Mouse (Mus musculus): ENCODE measurements around the gene Zfp1. TPM values are rescaled to one million over a fixed set of nuclear protein-coding genes. Genes with fewer than 3 reads are reported as not detected.

Zfp1 gene
- 16.3 and 19.3 TPM in 2 replicates for polyA plus RNA-seq (2014; fragmentation: Nextera tagmentation; extraction: Ambion mirVana)

DNA sequence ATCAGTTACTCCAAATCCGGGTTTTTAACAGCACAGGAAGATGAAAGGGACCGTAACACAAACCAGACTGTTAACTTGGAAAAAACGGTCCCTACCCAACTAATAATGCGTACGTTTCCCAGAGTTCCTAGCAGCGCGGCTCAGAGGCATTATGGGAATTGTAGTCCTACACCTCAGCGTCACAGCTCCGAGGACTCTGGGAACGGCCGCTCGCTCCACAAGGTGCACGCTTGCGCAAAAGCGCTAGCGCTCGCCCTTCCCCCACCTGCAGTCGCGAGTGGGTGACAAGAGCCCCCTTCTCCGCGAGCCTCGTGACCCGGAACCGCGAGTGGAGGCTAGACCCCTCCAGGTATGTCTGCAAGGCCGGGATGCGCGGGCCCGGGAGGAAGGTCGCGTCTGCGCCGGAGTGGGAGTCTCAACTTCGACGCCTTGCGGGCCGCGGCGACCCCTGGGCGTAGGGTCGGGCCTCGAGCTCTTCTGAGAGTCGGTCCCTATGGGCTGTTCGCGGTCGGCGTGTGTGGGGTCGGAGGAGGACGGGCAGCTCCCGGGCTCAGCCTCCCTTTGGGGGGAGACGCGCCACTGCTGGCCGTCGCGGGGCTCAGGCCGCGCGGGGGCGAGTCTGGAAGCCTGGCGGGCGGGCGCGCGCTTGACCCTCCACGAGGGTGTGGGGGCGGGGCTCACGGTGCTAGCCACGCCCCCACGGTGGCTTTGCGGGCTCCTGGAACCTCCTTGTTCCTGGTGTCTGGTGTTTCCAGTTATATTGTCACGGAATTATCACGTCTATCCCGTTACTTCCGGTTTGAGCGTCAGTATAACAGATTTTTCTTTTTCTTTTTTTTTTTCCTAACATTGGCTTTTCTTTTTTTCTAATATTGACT, at the start of gene Zfp1:
Gene Zfp1, plus strand, starts transcription at position 138 of the 878 bp plus-strand sequence.
- Histone ChIP-seq H3K4me2 (ENCODE audit: low read depth, low read length) (peak within 1 kb of the TSS; percentile 59), H3K9me3 (ENCODE audit: control insufficient read depth, low read length) (no peaks in the 10 kb centered on the region), H3K27ac (replicated peaks; ENCODE audit: low read depth, low read length) (peak within 1 kb of the TSS; percentile 95), H3K4me1 (ENCODE audit: control insufficient read depth, insufficient read depth, low read length) (peaks cover 8% of the 10 kb centered on the region; the same call in 1 of the 2 replicates), H3K36me3 (ENCODE audit: control insufficient read depth, insufficient read depth, low read length) (no peaks in the 10 kb centered on the region), H3K27me3 (replicated peaks; ENCODE audit: control insufficient read depth, insufficient read depth, low read length) (no peaks in the 10 kb centered on the region), H3K4me3 (ENCODE audit: low read depth, low read length) (peak within 1 kb of the TSS; percentile 81), H3K9ac (ENCODE audit: low read depth, low read length) (peak within 1 kb of the TSS; percentile 95)
- under 1% methylated on average over 35 of the region's 75 CpGs for WGBS
- DNase-seq (ENCODE audit: low spot score) = peak; percentile 99
- ATAC-seq (ENCODE audit: low read depth) = peak; percentile 98

DNA sequence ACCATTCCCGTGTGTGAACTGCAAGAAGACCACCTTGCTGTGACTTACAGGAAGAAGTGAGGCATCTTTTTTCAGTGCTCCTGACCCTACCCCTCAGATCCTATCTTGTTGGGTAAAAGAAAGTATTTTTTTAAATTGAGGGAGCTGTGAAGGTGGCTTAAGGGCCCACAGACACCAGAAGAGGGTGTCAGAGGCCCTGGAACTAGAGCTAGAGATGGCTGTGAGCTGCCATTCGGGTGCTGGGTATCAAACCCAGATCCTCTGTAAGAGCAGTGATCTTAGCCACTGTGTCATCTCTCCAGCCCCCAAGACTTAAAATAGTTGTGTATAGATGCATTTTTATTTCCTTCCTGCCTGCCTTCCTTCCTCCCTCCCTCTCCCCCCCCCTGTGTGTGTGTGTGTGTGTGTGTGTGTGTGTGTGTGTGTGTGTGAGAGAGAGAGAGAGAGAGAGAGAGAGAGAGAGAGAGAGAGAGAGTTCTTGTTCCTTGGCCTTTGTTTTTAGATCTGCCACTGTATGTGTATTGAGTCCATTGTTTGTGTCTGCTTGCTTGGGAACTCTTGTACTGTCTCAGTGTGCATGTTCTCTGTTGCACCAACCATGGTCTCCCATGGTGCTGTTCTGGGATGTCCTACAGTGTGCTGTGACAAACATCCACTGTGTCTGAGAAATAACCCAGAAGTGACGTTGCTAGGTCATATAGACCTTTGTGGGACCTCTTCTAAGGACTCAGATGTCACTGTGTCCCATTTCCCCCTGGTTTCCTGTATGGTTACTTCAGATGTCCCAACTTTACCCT, 49.0 kb upstream of the Zfp1 start:
- Histone ChIP-seq H3K4me2 (ENCODE audit: low read depth, low read length) (no peak overlapping the region), H3K27me3 (replicated peaks; ENCODE audit: control insufficient read depth, insufficient read depth, low read length) (no peaks in the 10 kb centered on the region), H3K9ac (ENCODE audit: low read depth, low read length) (no peak overlapping the region), H3K9me3 (ENCODE audit: control insufficient read depth, low read length) (no peaks in the 10 kb centered on the region), H3K4me3 (ENCODE audit: low read depth, low read length) (no peak overlapping the region), H3K4me1 (ENCODE audit: control insufficient read depth, insufficient read depth, low read length) (peaks cover 26% of the 10 kb centered on the region), H3K27ac (replicated peaks; ENCODE audit: low read depth, low read length) (no peak overlapping the region), H3K36me3 (ENCODE audit: control insufficient read depth, insufficient read depth, low read length) (no peaks in the 10 kb centered on the region)
- DNase-seq (ENCODE audit: low spot score) (no peak), ATAC-seq (ENCODE audit: low read depth) (no peak)
- 72% methylated on average over 3 of the region's 3 CpGs for WGBS

DNA sequence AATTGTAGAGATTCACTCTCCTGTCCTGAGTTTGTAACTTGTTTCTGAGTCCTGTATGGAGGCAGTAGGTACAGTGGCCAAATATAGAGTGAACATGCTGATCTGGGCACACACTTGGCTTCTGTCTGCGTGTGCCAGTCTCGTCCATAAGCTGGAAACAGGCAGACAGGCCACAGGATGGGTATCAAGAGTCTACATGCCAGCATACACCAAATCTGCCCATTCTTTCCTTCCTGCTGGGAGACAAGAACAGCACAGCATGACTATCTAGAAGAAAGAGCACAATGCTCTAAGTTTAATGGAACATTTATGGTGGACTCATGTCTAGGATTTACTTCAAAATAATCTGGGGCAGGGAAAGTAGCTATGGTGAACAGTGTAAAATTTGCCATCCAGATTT, 48.2 kb upstream of the Zfp1 start:
- no peak overlapping the region for H3K9ac ChIP-seq (ENCODE audit: low read depth, low read length)
- 99% methylated on average over 2 of the region's 2 CpGs for WGBS
- no peak for ATAC-seq (ENCODE audit: low read depth)
- H3K9me3 ChIP-seq (ENCODE audit: control insufficient read depth, low read length) = no peaks in the 10 kb centered on the region
- H3K4me2 ChIP-seq (ENCODE audit: low read depth, low read length) = no peak overlapping the region
- H3K36me3 ChIP-seq (ENCODE audit: control insufficient read depth, insufficient read depth, low read length) = no peaks in the 10 kb centered on the region
- no peak for DNase-seq (ENCODE audit: low spot score)
- H3K27ac ChIP-seq (replicated peaks; ENCODE audit: low read depth, low read length) = 0 out of 2 replicates have a peak overlapping the region, but pooled peaks have one; percentile 22
- H3K27me3 ChIP-seq (replicated peaks; ENCODE audit: control insufficient read depth, insufficient read depth, low read length) = no peaks in the 10 kb centered on the region
- H3K4me1 ChIP-seq (ENCODE audit: control insufficient read depth, insufficient read depth, low read length) = peaks cover 26% of the 10 kb centered on the region
- H3K4me3 ChIP-seq (ENCODE audit: low read depth, low read length) = no peak overlapping the region

DNA sequence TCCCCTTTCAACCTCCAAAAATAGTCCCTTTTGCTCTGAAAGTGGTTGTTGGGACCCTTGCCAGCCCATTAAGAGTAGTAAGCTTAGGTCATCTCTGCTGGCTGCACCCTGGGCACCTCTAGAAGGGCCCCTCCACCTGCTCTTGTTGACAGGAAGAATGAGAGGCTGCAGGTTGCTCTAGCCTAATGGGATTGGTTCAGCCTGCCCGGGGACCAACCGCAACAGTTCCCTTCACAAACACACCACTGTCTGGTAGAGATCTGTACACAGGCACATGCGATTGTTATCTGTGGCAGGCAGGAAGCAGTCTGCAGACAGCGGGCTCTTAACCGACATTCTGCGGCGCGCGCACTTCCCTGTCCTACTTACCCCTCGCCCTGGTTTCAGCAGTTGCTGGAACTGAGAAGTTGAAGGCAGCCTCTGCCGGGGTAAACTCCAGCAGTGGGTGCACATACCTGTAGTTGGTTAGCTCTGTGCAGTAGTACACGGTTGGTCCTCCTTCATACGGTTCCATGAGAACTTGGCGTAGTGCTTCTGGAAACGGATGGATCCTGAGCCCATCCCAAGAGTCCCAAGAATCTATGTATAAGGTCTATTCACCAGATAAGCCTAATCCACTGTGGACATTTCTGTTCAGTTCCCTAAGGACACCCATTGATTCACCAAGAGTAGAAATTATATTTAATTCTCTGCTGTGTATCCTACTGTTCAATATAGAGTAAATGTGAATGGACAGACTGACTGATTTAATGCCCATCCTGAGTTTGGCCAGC, 47.3 kb upstream of the Zfp1 start:
- Histone ChIP-seq H3K36me3 (ENCODE audit: control insufficient read depth, insufficient read depth, low read length) (no peaks in the 10 kb centered on the region), H3K4me1 (ENCODE audit: control insufficient read depth, insufficient read depth, low read length) (peaks cover 26% of the 10 kb centered on the region), H3K9ac (ENCODE audit: low read depth, low read length) (no peak overlapping the region), H3K9me3 (ENCODE audit: control insufficient read depth, low read length) (no peaks in the 10 kb centered on the region), H3K4me2 (ENCODE audit: low read depth, low read length) (no peak overlapping the region), H3K4me3 (ENCODE audit: low read depth, low read length) (no peak overlapping the region), H3K27ac (replicated peaks; ENCODE audit: low read depth, low read length) (peak overlapping the region; percentile 33; the same call in 1 of the 2 replicates), H3K27me3 (replicated peaks; ENCODE audit: control insufficient read depth, insufficient read depth, low read length) (no peaks in the 10 kb centered on the region)
- DNase-seq (ENCODE audit: low spot score) (peak; percentile 53), ATAC-seq (ENCODE audit: low read depth) (peak; percentile 56)
- WGBS = 82% methylated on average over 15 of the region's 15 CpGs

DNA sequence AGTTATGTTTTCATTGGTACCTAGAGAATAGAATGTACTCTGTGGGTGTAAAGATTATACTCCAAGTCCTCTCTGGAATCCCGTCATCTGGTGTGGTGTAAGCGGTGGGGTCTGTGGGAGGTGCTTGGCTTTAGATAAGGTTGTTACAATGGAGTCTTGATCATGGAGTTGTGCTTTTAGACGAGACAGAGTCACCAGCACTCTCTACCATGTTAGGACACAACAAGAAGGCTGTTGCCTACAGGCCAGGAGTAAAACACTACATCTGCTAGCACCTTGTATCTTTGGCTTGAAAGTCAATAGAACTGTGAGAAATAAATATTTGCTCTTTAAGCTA, 46.7 kb upstream of the Zfp1 start:
- ATAC-seq (ENCODE audit: low read depth) (no peak), DNase-seq (ENCODE audit: low spot score) (no peak)
- Histone ChIP-seq H3K27ac (replicated peaks; ENCODE audit: low read depth, low read length) (peak overlapping the region; percentile 35; the same call in 1 of the 2 replicates), H3K4me3 (ENCODE audit: low read depth, low read length) (no peak overlapping the region), H3K36me3 (ENCODE audit: control insufficient read depth, insufficient read depth, low read length) (no peaks in the 10 kb centered on the region), H3K9ac (ENCODE audit: low read depth, low read length) (no peak overlapping the region), H3K9me3 (ENCODE audit: control insufficient read depth, low read length) (no peaks in the 10 kb centered on the region), H3K4me1 (ENCODE audit: control insufficient read depth, insufficient read depth, low read length) (peaks cover 26% of the 10 kb centered on the region), H3K4me2 (ENCODE audit: low read depth, low read length) (no peak overlapping the region), H3K27me3 (replicated peaks; ENCODE audit: control insufficient read depth, insufficient read depth, low read length) (no peaks in the 10 kb centered on the region)
- 65% methylated on average over 3 of the region's 3 CpGs for WGBS

DNA sequence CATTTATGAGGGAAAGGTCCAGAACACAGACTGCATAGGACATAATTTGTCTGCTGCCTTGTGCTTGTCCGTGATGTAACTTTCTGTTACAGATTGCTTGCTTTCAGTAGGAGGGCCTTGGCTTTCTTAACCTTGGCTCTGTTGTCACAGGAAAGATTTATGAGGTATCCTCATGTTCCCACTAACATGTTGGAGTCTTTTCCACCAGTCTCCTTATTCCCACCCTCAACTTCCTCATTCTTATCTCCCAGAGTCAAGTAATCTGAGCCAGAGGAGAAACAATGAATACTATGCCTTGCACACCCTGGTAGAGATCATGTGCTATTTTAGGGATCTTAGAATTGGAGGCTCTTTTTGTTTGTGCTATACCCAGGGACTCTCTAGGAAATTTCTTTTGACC, 45.9 kb upstream of the Zfp1 start:
- H3K4me3 ChIP-seq (ENCODE audit: low read depth, low read length) = no peak overlapping the region
- H3K36me3 ChIP-seq (ENCODE audit: control insufficient read depth, insufficient read depth, low read length) = no peaks in the 10 kb centered on the region
- H3K4me2 ChIP-seq (ENCODE audit: low read depth, low read length) = no peak overlapping the region
- DNase-seq (ENCODE audit: low spot score) = peak; percentile 67
- H3K9me3 ChIP-seq (ENCODE audit: control insufficient read depth, low read length) = no peaks in the 10 kb centered on the region
- no peak overlapping the region for H3K9ac ChIP-seq (ENCODE audit: low read depth, low read length)
- WGBS = 29% methylated on average over 1 of the region's 1 CpGs
- H3K4me1 ChIP-seq (ENCODE audit: control insufficient read depth, insufficient read depth, low read length) = peaks cover 26% of the 10 kb centered on the region
- no peak overlapping the region; the same call in 1 of the 2 replicates for H3K27ac ChIP-seq (replicated peaks; ENCODE audit: low read depth, low read length)
- H3K27me3 ChIP-seq (replicated peaks; ENCODE audit: control insufficient read depth, insufficient read depth, low read length) = no peaks in the 10 kb centered on the region
- peak; percentile 20; the same call in 1 of the 2 replicates for ATAC-seq (ENCODE audit: low read depth)

DNA sequence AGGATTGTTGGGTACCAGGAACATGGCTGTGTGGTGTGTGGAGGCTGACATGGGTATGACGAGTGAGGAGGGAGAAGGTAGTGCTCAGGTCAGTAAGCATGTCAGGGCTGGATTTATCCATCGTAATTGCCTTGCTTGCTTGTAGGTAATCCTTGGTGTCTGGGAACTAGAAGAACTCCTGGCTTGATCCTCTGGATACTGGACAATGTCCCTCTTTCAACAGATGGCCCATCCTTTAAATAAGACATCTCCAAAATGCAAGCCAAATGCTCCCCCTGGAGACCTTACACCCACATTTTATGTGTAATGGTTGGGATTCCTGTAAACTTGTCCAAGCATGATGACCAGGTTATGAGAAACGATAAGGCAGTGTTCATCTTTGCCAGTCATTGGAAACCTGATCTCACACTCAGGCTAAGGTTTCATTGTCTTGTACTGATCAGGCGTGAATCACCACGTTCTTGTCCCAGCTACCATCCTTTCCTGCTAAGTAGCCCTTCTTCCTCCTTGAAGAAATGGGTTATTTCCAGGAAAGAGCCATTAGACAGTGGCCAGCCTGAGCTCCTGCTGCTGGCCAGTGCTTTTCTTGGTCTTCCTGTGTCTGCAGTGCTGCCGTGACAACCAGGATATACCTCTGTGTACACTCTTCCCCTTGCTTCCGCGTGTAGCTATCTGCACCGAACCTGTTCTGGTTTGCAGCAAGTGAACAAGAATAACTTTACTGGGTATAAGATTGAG, 43.3 kb upstream of the Zfp1 start:
- H3K27me3 ChIP-seq (replicated peaks; ENCODE audit: control insufficient read depth, insufficient read depth, low read length) = no peaks in the 10 kb centered on the region
- H3K4me2 ChIP-seq (ENCODE audit: low read depth, low read length) = no peak overlapping the region
- DNase-seq (ENCODE audit: low spot score) (no peak), ATAC-seq (ENCODE audit: low read depth) (no peak)
- H3K27ac ChIP-seq (replicated peaks; ENCODE audit: low read depth, low read length) = no peak overlapping the region
- 77% methylated on average over 9 of the region's 9 CpGs for WGBS
- H3K9me3 ChIP-seq (ENCODE audit: control insufficient read depth, low read length) = no peaks in the 10 kb centered on the region
- H3K4me3 ChIP-seq (ENCODE audit: low read depth, low read length) = no peak overlapping the region
- H3K4me1 ChIP-seq (ENCODE audit: control insufficient read depth, insufficient read depth, low read length) = peaks cover 26% of the 10 kb centered on the region
- no peaks in the 10 kb centered on the region for H3K36me3 ChIP-seq (ENCODE audit: control insufficient read depth, insufficient read depth, low read length)
- no peak overlapping the region for H3K9ac ChIP-seq (ENCODE audit: low read depth, low read length)

DNA sequence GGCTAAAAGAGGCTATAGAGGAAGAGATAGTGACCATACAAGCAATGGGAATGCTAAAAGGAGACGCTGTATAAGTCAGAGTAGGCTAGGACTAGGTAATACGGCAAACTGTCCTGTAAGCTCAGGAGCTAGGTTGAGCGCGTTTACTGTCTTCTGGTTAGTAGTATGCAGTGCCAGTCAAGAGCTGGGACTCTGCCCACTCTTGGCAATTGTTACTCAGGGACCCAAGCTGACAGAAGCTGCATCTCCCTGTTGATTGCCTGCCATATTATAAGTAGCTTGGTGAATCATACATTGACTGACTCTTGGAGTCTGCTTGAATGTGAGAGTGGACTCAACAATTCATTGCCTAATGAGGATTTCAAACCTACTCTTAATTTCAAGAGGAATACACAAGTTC, 41.2 kb upstream of the Zfp1 start:
- ATAC-seq (ENCODE audit: low read depth) = no peak
- no peak overlapping the region for H3K9ac ChIP-seq (ENCODE audit: low read depth, low read length)
- H3K4me2 ChIP-seq (ENCODE audit: low read depth, low read length) = no peak overlapping the region
- H3K27ac ChIP-seq (replicated peaks; ENCODE audit: low read depth, low read length) = no peak overlapping the region
- no peak overlapping the region for H3K4me3 ChIP-seq (ENCODE audit: low read depth, low read length)
- no peaks in the 10 kb centered on the region for H3K27me3 ChIP-seq (replicated peaks; ENCODE audit: control insufficient read depth, insufficient read depth, low read length)
- WGBS = 93% methylated on average over 4 of the region's 4 CpGs
- no peak for DNase-seq (ENCODE audit: low spot score)
- H3K36me3 ChIP-seq (ENCODE audit: control insufficient read depth, insufficient read depth, low read length) = no peaks in the 10 kb centered on the region
- peaks cover 7% of the 10 kb centered on the region; the same call in 1 of the 2 replicates for H3K4me1 ChIP-seq (ENCODE audit: control insufficient read depth, insufficient read depth, low read length)
- H3K9me3 ChIP-seq (ENCODE audit: control insufficient read depth, low read length) = no peaks in the 10 kb centered on the region

Data from embryonic facial prominence, embryonic 14.5 days (tissue).